Mouse (Mus musculus) macrophage (primary cell): ENCODE data around the gene Hoxc6. TPM values are rescaled to one million over a fixed set of nuclear protein-coding genes. Genes with fewer than 3 reads are reported as not detected.

ENCODE experiments used
- H3K27ac ChIP-seq: fragments of 350-480 bp; formaldehyde crosslinking; 2 replicates; pipeline ENCODE4 v1.9.0; 2021
- H3K36me3 ChIP-seq: fragments of 350-480 bp; formaldehyde crosslinking; 2 replicates; pipeline ENCODE4 v1.9.0; 2021; ENCODE audit errors: inconsistent target
- H3K4me3 ChIP-seq: fragments of 350-480 bp; formaldehyde crosslinking; 2 replicates; pipeline ENCODE4 v1.9.0; 2021; ENCODE audit errors: inconsistent target
- H3K79me2 ChIP-seq: fragments of 350-480 bp; formaldehyde crosslinking; 2 replicates; pipeline ENCODE4 v1.9.0; 2021; ENCODE audit errors: inconsistent target
- WGBS: methylation state at CpG from one replicate; pipeline ENCODE4 v1.1.7; 2026; ENCODE audit warnings: inconsistent platforms; ENCODE audit not compliant: missing documents; 5-methylcytosine and 5-hydroxymethylcytosine counted together
- polyA plus RNA-seq: library from polyadenylated mRNA; stranded (reverse); fragments of 250-400 nt; gene quantifications from 3 replicates; pipeline ENCODE4 v1.2.4, GENCODE M21; 2018; ENCODE audit warnings: inconsistent platforms

Gene Hoxc6
- polyA plus RNA-seq, 1 experiment from 2014 or later: not detected

- H3K4me3 ChIP-seq: no peak overlapping the region
- no peaks in the 10 kb centered on the region for H3K36me3 ChIP-seq
- WGBS: 60% methylated on average over 1 of the region's 1 CpGs
- H3K79me2 ChIP-seq: no peaks in the 10 kb centered on the region
- H3K27ac ChIP-seq: no peak overlapping the region
Measured at GRCm38 (mm10) chr15:103042209-103042608, 44.2 kb downstream of the Hoxc6 start.

GRCm38 (mm10) chr15:103051670-103052069, 53.6 kb downstream of the Hoxc6 start:
- H3K27ac ChIP-seq: no peak overlapping the region

GRCm38 (mm10) chr15:103053210-103053609, 55.2 kb downstream of the Hoxc6 start:
- no peaks in the 10 kb centered on the region for H3K36me3 ChIP-seq
- no peak overlapping the region for H3K4me3 ChIP-seq
- H3K79me2 ChIP-seq: no peaks in the 10 kb centered on the region
- no peak overlapping the region for H3K27ac ChIP-seq

More at GRCm38 (mm10) chr15:103051670-103052069, 53.6 kb downstream of the Hoxc6 start:
- 62% methylated on average over 2 of the region's 2 CpGs for WGBS
- Histone ChIP-seq H3K36me3 (no peaks in the 10 kb centered on the region), H3K79me2 (no peaks in the 10 kb centered on the region), H3K4me3 (no peak overlapping the region)

DNA sequence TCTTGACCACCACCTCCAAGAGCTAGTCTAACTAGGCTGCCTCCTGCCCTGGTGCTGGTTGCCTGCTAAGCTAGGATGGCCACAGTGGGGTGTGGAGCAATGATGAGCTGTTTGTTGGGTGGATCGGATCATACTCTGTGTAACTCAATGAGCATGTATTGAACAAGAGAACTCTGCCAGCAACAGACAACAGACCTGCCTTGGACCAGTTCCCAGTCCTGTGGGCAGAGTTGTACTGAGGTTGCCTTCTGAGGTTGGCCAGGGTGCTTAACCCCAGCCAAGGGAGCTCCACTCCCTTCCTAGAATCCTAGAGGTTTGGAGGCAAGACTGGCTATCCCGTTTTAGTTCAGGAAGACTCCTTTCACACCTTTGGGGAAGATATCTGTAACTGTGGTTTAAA, 58.3 kb downstream of the Hoxc6 start:
- Histone ChIP-seq H3K79me2 (no peaks in the 10 kb centered on the region), H3K4me3 (no peak overlapping the region), H3K27ac (no peak overlapping the region), H3K36me3 (no peaks in the 10 kb centered on the region)
- WGBS: 80% methylated on average over 1 of the region's 2 CpGs

GRCm38 (mm10) chr15:103058715-103059114, 60.7 kb downstream of the Hoxc6 start:
- Histone ChIP-seq H3K4me3 (no peak overlapping the region), H3K36me3 (no peaks in the 10 kb centered on the region), H3K79me2 (no peaks in the 10 kb centered on the region), H3K27ac (no peak overlapping the region)
- 22% methylated on average over 12 of the region's 12 CpGs for WGBS

DNA sequence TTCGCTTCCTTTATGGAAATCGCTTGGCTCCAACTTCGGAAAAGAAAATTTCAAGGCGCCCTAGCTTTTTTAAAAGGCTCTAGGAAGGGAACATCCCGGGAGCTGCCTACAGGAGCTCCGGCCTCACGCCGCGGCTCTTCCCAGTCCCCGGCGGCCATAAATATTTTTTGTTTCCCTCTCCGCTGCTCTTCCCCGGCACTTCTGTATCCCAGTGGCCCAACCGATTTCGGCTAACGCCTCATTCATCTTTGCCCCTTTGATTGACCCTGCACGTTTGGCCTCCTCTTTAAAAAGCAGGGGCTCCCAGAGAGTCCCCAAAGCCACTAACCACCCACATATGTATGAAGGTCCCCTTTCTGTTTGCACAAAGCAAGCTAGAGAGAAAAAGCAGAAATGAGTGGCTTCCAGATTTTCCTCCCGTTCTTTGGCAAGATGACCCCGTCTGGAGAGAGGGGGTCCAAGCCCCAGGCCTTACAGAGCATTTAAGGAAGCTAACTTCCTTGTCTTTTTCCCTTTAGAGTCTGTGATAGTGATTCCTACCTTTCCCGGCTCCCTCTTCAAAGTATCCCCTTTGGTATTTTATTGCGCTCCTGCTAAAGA, 61.4 kb downstream of the Hoxc6 start:
- Histone ChIP-seq H3K4me3 (no peak overlapping the region), H3K36me3 (no peaks in the 10 kb centered on the region), H3K27ac (no peak overlapping the region), H3K79me2 (no peaks in the 10 kb centered on the region)
- 5% methylated on average over 21 of the region's 21 CpGs for WGBS

GRCm38 (mm10) chr15:103060021-103060340, 61.9 kb downstream of the Hoxc6 start:
- 25% methylated on average over 5 of the region's 11 CpGs for WGBS
- H3K27ac ChIP-seq: no peak overlapping the region

GRCm38 (mm10) chr15:103060341-103061130, 62.5 kb downstream of the Hoxc6 start:
- H3K36me3 ChIP-seq: no peaks in the 10 kb centered on the region
- no peak overlapping the region for H3K27ac ChIP-seq
- no peaks in the 10 kb centered on the region for H3K79me2 ChIP-seq
- H3K4me3 ChIP-seq: no peak overlapping the region
- WGBS: 6% methylated on average over 35 of the region's 36 CpGs

More at GRCm38 (mm10) chr15:103060021-103060340, 61.9 kb downstream of the Hoxc6 start:
- no peak overlapping the region for H3K4me3 ChIP-seq
- H3K36me3 ChIP-seq: no peaks in the 10 kb centered on the region
- no peaks in the 10 kb centered on the region for H3K79me2 ChIP-seq

DNA sequence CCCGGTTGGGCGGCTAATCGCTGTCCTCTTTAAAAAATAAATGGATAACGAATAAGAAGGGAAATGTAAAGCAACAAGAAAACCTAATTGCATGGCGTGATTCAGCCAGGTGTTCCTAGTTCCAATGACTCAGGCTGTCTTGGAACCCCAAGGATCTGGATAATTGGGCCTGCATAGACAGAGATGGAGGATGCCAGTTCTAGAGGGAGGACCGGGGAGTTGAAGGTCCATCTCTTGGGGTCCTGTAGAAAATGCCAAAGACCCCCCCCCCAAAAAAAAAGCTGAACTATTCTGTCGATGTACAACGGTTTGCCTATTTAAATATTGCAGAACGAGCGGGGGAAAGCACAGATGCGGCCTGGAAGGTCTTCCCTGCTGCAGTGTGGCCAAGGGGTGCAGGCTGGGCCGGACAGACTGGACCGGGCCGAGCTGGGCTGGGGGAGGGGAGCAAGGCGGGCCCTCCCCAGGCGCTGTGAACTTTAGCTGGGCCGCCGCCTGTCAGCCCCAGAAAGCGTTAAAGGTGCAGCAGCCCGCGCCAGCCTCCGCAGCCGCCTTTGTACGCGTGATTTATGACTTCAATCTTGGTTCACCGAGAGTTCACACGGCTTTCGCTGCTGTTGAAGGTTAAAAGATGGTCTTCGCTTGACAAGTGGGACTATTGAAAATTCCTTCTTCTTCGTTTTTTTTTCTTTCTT, 63.2 kb downstream of the Hoxc6 start:
- Histone ChIP-seq H3K27ac (no peak overlapping the region), H3K36me3 (no peaks in the 10 kb centered on the region), H3K4me3 (no peak overlapping the region), H3K79me2 (no peaks in the 10 kb centered on the region)
- 5% methylated on average over 30 of the region's 30 CpGs for WGBS

Other genes starting within 250 kb of the Hoxc6 start
- not detected in 3 replicates for gene Hoxc13, start 77.2 kb upstream of the Hoxc6 start, polyA plus RNA-seq
- gene Hoxc12, start 61.5 kb upstream of the Hoxc6 start, polyA plus RNA-seq: not detected in 3 replicates
- gene Hoxc11, start 43.8 kb upstream of the Hoxc6 start, polyA plus RNA-seq: not detected in 3 replicates
- gene Hoxc10, start 31.5 kb upstream of the Hoxc6 start, polyA plus RNA-seq: not detected in 3 replicates
- gene Hoxc5, start 30.8 kb upstream of the Hoxc6 start, polyA plus RNA-seq: not detected in 3 replicates
- not detected in 3 replicates for gene Hoxc9, start 21.8 kb upstream of the Hoxc6 start, polyA plus RNA-seq
- gene Hoxc8, start 7.7 kb upstream of the Hoxc6 start, polyA plus RNA-seq: not detected in 3 replicates
- not detected in 3 replicates for gene Hoxc4, start 20.7 kb downstream of the Hoxc6 start, polyA plus RNA-seq
- 3.2 to 6.0 TPM (median 5.0 TPM) in 3 replicates for gene Smug1, start 168.8 kb downstream of the Hoxc6 start, polyA plus RNA-seq
- 12.1 to 27.7 TPM (median 15.0 TPM) in 3 replicates for gene Cbx5, start 241.6 kb downstream of the Hoxc6 start, polyA plus RNA-seq
- 108 to 322 TPM (median 228 TPM) in 3 replicates for gene Hnrnpa1, start 242.2 kb downstream of the Hoxc6 start, polyA plus RNA-seq